Mouse (Mus musculus) naive thymus-derived CD4-positive, alpha-beta T cell, adult 2 months (primary cell): ENCODE results near the gene Serhl.
A peak's percentile ranks its signal among the peaks of the same experiment; 100 is the strongest.
"Not testable (repeated sequence)": the region's sequence is repeated elsewhere in the genome, so short reads cannot be mapped to it uniquely, and the experiment has no call there.

ENCODE experiments used
- DNase-seq: peaks from one replicate; pipeline ENCODE4 v3.0.0-alpha.2; 2011; ENCODE audit warnings: low read depth

Gene Serhl

DNA sequence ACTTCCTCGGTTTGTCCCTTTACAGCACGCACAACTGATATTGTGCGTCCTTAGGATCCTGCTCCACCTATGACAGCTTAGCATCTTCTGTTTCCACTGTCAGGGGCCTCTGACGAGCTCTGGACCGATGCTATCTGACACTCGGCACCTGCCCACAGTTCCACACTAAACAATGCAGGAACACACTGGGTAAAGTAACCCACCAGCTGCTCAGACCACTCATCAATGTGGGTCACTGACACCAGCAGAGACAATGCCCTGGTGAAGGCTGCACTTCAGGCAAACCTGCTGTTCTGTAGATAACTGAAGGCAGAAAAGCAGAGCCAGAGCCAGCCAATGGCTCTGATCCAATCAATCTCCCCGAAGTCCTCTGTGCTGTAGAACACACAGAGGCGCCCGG, 37.3 kb downstream of the Serhl start:
- DNase-seq: no peak

DNA sequence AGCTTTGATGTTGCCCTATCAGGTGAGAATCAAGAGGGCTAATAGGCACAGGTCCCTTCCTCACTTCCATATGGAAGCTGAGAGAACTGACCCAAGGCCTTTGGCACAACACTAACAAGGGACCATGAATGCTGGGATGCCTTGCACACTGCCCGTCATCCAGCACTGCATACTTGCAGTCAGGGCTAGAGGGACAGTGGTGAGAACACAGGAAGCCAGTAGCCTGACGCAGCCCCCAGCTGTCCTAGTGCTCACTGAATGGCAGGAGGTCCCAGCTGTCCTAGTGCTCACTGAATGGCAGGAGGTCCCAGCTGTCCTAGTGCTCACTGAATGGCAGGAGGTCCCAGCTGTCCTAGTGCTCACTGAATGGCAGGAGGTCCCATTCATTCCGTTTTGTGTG, 37.7 kb downstream of the Serhl start:
- DNase-seq: not testable (repeated sequence)

DNA sequence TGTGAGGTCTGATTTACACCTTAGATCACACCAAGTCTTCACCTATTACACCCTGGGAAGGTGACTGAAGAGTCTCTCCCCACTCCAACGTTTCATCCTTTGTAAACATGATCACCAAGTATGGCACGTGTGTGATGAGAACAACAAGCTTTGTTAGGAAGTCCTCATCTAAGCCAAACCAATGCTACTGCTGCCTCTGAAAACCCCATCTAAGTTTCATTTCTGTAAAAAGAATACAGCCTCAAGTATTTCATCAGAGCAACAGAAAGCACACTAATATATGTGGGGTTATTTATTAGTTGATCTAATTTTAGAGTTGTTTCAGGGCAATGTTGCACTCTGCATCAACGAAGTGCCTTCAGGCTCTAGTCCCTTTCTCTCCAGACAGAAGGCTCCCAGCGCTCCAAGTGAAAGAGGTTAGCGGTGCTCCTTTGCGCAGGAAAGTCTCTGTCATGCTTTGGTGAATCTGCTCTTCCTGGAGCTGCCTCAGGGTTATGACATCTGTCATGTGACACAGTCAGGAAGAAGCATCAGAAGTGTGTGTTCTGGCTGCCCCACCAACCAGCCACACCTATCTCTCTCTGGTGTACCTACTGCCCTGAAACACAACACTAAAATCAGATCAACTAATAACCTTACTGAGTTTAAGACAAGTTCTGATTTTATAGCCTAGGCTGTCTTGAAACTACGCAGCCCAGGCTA, 40.4 kb downstream of the Serhl start:
- no peak for DNase-seq

DNA sequence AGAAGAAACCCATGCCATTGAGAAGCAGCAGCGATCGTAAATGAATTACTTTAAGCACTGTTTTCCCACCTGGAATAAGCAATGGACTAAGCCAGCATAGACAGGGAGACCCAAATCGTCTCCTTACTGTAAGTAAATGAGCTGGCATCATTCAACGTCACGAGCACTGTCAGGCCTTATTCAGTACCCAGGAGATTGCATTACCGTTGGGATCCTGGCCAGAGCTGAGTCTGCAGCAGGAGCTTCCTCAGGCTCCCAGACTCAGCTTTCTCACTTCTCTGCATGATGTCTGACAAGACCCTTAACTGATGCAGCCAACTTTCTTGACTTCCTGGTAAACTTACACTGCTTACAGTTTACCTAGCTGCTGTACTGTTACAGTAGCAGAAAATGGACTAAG, 45.4 kb downstream of the Serhl start:
- DNase-seq: no peak

DNA sequence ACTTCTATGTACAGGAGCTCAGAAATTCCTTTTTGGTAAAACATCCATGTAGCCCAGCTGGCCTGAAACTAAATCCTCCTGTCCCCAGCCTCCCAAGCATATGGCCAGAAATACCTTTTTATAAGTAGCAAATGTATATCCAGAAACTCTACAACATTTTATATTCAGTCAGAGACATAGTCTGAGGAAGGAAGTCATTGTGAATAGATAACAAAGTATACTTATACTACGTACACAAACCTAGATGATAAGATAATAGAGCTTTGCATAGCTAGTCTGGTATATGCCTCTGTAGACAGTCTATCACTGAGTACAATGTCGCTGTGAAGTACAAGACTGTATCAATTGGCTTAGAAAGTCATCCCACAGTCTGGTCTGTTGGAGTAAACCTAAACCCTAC, 46.3 kb downstream of the Serhl start:
- no peak for DNase-seq

DNA sequence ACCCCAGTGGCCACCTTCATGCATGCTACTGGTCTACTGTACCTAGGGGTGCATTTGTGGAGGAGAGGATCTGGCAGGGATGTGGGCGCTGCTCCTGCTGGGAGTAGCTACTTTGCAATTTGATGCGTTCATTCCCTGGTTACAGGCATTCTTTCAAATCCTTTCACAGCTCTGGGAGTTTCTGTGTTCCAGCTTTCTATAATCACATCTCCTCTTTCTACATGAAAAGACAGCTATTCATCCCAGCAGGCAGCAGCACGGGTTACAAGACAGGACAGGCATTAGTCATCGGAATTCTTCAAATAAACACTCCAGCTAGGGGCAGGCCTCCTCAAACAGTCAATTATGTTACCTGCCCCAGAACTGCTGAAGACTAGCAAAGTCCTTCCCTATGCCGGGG, 53.6 kb downstream of the Serhl start:
- DNase-seq: no peak

DNA sequence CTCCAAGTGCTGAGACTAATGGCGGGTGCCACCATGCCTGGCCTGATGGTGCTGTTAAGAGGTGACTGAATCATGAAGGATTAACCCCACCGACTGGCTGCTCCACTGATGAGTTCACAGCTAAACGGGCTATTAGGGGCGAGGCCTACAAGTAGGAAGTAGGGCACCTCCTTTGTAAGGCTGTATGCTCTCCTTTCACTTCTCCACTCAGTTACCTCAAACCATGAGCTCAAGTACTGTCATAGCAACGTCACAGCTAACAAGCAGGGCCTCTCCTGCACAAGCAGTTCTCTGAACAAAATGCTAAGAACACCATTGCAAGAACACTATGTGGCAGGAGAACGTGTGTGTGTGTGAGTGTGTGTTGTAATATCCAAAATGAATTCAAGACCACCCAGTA, 56.2 kb downstream of the Serhl start:
- DNase-seq: no peak

DNA sequence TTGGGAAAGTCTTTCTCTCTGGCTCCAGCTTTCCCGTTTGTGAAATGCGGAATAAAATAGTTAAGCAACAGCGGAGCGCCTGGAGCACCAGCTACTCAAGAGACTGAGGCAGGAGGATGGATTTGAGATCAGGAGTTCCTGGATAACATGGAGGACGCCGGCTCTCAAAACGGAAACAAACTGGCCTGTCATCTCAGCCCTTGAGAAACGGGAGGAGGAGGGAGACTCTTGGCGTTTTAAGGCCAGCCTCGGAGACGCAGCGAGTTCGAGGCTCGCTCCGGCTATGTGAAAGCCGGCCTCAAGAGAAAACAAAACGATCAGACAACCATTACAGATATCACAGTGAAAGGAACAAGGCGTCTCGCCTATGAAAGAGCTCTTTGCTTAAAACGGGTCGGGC, 59.1 kb downstream of the Serhl start:
- no peak for DNase-seq

DNA sequence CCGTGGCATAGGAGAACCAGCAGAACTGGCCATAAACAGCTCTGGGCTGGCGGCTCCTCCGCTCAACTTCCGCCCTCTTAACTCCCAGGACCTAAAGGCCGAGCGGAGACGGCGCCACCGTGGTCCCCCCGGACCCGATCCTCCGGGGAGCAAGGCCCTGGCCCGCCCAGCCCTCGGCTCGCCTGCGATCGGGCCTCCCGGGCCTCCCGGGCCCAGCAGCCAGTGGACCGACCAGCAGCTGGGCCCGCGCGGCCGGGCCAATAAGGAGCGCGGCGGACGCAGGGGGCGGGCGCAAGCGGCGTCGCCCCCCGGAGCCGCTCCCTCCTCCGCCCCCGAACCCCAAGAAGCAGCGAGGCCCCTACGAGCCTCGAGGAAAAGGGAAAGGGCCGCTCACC, 59.5 kb downstream of the Serhl start:
- DNase-seq: no peak

DNA sequence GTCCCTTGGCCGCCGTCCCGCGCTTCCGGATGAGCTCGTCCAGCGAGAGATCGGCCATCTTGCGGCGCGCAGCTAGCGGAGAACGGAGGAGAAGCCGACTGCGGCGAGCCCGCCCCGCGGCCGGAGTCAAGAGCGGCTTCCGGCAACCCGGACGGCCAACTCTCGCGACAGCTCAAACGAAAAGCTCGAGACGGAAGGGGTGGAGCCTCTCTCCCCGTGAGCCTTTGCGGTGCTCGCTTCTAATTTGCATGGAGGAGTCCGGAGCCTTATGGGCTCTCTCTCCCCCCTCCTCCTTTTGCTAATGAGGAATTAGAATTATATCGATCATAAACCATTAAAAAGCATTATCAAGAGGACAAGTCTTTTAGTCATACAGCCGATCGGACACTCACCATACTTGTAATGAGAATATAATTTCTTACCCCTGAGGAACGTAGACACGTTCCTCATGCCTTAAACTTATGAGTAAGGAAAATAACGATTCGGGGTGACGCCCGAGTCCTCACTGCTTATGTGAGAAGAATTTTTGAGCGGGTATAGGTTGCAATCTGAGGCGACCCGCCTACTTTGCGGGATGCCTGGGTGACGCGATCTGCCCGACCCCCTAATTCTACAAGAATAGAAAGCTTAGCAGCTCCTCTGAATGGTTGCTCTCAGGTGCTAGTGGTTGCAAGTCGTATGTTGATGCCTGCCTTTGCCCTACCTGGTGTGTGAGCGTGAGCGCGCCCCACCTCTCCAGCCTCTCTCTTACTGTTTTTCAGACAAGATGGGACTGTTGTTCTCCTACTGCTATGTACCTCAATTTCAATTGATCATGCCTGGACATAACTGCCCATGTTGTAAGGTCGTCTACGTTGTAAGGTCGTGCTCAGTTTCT, 60.1 kb downstream of the Serhl start, which contains the start of gene Poldip3:
Gene Poldip3 (minus strand): TSS at position 189 of the 877 bp plus-strand sequence.
- peak; percentile 100 for DNase-seq

DNA sequence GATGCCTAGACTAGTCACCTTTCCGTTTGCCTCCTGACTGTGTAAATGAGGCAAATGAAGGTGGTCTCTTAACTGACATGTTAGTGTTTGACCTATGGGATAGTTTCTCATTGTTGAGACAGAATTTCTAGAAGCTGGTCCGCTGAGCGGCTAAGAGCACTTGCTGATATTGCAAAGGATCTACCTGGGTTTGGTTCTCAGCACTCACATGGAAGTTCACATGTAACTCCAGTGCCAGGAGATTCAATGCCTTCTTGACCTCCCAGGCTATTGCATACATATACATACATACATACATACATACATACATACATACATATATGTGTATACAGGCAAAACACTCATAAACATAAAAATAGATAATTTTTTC, 60.8 kb downstream of the Serhl start:
- no peak for DNase-seq

DNA sequence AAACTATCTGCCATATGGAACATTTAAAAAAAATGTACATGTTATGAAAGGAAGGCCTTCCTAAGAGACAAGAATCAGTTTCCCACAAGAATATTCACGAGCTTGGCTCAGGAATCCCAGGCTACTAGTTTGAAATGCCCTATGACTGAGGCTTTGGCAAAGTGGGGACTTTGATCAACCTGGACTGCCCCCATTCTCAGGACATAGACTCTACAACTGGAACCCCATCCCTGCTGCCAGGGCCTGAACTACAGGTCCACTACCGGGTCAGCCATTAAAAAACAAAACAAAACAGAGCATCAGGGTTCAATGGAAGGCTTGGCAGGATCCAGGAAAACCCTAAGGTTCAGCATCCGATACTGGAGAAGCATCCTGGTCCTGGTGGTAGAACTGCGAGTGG, 61.4 kb downstream of the Serhl start:
- no peak for DNase-seq

DNA sequence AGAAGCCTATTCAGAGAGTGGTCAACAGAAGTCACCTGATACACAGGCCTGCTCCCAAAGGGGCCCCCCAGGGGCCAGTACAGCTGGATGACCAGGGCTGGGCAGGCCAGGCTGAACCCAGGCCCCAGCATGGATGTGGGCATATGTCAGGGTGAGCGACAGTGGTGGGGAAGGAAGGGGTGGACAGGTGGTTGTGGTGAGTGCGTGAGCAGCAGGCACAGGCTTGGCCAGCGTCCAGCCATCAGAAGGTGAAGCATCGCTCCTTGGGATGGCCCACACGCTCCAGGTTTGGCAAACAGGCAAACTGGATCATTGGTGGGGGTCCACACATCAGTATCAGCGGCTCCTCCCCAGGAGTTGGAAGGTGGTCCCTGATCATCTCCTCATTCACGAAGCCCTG, 65.0 kb downstream of the Serhl start:
- no peak for DNase-seq

DNA sequence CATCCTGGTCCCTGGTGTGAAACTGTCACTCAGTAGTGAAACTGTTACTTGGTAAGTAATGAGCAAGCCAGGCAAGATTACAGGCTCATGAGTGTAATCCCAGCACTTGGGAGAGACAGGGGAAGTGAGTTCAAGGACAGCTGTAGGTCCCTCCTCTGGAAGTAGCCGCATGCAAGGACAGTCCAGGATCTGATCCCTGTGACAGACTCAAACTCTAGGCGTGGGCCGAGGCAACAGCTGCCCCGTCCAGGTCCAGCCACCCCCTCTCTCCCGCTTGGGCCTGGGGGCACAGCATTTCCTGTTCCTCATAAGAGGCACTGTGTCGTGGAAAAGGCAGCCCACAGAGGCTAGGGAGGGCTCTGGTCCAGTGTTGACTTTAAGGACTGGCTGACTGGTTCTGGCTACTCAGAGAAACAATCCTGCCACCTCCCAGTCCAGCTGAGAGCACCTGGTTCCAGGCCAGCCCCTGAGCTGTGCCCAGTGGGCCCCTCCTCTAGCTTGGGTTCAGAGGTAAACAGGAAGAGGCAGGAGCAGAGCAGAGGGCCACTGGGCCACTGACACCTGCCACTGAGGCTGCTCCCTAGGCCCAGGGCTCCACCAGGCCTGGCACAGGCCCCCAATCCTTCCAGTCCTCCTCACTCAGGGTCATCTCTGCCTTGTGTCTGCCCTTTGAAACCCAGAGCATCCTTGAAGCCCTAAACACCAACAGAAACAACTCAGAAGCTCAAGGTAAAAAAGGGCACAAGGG, 66.5 kb downstream of the Serhl start:
- no peak for DNase-seq

DNA sequence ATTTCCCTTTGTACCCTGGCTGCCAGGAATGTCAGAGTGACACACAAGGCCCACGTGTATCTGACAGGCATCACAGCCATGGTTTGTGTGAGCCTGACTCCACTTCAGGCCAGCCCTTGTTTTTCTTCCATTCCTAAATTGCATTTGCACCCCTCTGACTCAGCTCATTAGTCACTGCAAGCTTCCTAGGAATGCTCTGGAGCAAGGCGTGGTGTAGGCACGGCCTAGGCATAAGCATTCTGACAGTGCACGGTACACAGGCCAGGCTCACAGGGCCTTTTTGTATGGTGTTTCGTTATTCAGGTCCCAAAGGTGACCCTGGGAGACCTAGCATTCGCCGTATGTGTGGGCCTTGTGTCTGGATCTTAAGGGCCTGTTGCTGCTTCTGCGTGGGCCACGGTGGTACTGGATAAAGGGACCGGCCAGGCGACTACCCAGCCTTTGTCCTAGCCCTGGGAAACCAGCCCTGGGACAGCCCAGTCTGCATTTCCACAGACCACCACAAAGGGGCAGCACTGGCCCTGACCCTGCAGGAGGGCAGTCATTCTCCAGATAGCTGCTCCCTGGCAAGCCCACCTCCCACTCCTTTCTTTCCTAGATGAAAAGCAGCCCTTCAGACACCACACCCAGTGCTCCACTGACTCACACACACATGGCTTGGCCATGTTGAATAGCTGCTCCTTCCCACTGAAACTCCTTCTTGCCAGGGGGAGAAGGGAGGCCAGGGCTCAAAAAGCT, 67.8 kb downstream of the Serhl start:
- peak; percentile 57 for DNase-seq

DNA sequence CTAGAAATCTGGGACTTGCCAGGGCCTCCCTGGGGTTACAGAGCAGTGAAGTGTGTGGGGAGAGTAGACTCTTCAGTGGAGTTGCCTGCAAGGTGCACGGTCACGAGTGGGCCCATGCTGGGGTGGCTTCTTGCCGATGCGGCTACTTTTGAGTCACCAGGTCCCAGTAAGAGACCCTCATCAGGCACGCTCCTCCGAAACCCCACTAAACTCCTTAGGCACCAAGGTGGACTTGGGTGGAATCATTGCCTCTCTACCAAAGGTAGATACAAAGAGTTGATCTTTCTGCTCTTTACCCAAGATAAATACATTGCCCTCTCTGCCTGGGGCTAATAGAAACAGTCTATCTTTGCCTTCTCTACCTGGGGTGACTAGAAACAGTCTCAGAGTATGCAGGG, 68.4 kb downstream of the Serhl start:
- no peak for DNase-seq

DNA sequence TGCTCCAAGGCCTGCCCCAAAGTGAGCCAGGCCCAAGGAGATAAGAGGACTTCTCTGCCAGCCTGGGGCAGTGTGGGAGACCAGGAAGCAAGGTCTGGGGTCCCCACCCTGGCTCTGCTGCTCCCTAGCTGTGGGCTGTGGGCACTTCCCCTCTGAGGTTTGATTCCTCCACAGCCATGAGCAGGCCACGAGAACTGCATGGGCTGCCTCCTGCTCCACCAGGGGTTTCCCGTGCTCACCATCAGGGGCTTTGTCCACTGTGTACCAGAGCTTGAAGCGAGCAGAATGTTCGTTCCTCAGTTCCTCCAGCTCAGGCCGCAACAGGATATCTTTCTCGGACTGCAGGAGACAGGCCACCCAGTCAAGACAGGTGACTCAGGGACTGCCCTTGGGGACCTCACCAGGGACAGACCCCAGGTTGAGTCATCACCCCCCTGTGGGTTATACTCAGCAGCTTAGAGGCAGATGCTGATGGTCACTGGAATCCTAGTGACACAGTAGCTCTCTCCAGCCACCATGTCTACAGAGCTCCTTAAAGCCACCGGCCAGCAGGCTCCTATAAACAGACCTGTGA, 69.4 kb downstream of the Serhl start:
- DNase-seq: no peak

DNA sequence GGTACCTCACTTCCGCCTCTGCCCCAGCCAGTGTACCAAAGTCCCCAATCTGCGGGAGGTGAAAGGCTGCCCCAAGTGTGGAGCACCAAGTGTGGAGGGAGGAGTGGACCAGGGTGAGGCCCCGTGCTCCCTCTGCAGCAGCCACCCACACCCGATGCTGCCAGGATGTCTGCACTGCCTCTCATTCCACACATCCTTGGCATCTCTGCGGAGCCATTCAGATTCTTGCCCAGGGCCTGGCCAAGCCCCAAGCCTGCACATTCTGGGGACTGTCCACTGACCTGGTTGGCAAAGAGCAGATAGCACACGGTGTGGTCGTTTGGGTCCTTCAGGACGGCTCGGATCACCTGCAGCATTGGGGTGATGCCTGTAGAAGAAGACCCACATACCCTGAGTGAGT, 70.5 kb downstream of the Serhl start:
- no peak for DNase-seq

DNA sequence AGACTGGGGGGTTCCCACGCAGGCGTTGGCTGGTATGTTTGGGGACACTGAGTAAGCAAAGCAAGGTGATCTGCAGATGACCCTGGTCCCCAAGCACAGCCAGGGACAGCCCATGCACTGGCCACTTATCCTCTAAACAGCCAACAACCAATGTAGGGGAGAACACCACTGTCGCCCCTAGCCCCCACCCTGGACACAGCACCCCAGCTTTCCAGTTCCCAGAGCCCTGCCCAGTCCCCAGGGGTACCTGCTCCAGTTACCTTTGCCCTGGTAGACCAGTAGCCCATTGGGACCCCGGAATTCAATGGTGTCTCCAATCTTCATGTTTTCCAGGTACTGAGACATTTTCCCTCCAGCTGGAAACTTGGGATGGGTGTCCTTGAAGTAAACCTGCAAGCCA, 71.3 kb downstream of the Serhl start:
- no peak for DNase-seq

DNA sequence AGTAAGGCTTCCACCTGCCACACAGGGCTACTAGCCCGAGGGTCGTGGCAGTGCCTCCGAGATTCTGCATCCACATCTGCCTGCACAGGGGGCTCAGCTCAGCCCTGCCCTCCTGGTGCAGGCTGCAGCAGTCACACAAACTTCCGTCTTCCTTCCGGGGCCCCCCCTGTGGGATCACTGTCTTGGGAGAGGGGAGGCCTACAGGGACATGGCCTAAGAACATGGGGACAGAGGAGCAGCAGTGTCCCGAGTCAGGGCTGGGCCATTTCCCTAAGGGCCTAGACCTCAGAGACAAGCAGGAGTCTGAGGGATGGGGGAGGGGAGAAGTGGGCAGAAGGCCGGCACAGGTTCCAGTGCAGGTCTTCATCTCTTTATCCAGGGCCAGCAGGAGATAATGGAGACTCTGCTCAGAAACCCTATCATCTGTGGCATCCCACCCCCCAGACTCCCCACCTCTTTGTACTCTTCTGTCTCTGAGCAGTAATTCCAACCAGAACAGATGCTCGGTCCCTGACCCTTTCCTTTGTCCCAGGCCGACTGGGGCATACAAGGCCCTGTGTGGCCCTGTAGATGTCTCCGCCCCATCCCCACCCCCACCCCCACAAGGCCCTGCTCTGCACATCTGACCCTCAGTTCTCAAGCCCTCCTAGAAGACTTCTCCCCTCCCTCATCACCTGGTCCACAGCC, 71.9 kb downstream of the Serhl start:
- DNase-seq: no peak

DNA sequence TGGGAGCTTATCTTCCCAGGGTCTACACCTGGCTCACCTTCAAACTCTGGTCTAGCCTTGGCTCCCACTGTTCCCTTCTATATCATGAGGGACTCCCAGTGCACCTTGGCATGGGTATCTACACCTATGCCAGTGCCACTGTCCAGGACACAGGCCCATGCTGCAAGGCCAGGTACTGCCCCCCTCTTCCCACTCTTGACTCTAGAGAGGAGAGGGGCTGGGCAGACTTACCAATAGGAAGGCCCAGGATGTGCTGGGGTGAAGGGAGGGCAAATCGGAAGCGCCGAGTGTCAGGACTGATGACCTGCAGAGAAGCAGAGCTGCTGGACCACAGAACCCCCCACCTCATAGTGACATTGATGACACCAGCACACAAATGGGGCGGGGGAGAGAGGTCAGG, 72.7 kb downstream of the Serhl start:
- DNase-seq: no peak
